Mouse (Mus musculus): ENCODE data around the gene Eml6.
"Not testable (repeated sequence)": the region's sequence is repeated elsewhere in the genome, so short reads cannot be mapped to it uniquely, and the experiment has no call there.

The Eml6 gene

DNA sequence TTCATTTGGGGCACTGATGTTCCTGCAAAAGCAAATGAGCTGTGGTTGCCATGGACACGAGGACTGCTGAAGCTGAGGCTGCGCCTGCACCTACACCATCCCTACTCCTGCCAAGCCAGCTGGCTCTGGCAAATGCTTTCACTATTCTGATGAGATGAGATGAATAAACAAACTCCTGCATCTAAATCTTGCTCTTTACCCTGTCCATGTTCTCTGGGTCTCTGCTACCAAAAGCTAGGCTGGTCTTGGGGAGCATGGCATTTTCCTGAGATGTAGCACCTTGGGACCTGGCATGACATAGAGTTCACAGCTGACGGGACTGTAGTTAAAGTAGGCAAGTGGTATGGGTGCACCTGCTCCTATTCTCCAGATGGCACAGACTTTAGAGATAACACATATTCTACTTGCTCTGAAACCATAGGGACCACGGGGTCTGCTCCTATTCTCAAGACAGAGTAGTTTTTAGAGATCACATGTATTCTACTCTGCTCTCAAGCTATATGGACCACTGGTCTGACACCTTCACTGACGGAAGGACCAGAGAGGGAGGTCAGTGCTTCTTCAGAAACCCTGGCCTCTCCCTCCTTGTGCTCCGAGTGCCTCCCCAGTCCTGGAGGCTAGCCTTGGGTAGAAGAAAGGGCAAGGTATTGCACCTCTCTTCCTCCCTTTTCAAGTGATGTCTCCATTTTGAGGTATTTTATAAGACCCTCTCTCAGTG is 236.8 kb downstream of the Eml6 start:
- peak; percentile 66 for DNase-seq (ENCODE audit: low read depth, low spot score)

GRCm38 (mm10) chr11:29788499-29788898 is 237.3 kb downstream of the Eml6 start:
- DNase-seq (ENCODE audit: low read depth, low spot score), result no peak

- no peak for DNase-seq (ENCODE audit: low read depth, low spot score)
These were observed 238.4 kb downstream of the Eml6 start for GRCm38 (mm10) chr11:29787473-29787872.

GRCm38 (mm10) chr11:29786583-29787219 is 239.1 kb downstream of the Eml6 start:
- DNase-seq (ENCODE audit: low read depth, low spot score), result no peak

DNA sequence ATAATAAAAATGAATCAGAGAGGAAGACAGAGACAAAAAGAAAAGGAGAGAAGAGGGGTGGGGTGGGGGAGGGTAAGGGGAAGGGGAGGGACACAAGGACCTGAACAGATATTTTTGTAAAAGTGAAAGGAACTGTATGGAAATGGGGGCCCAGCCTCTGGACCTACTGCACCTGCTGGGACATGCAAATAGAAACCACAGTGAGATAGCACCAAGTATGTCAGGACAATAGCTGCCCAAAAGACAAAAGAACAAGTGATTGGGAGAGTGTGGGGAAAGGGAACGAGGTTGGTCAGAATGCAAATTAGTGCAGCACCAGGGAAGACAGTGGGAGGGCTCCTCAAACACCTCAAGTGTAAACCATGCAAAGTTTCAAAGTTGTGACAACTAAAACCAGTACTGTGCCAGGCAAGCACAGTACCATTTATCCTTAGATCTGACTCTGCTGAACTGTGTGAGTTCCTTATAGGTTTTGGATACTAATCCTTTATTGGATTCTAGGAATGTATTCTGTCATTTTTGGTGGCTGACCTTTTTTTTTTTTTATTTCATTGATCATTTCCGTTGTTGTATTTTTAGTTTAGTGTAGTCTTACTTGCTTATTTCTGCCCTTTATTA is 246.3 kb downstream of the Eml6 start:
- DNase-seq (ENCODE audit: low read depth, low spot score), result no peak

GRCm38 (mm10) chr11:29778936-29779335 is 246.9 kb downstream of the Eml6 start:
- DNase-seq (ENCODE audit: low read depth, low spot score), result no peak

GRCm38 (mm10) chr11:29777964-29778363 is 247.9 kb downstream of the Eml6 start:
- no peak for DNase-seq (ENCODE audit: low read depth, low spot score)

- no peak for DNase-seq (ENCODE audit: low read depth, low spot score)
These were observed 251.1 kb downstream of the Eml6 start for GRCm38 (mm10) chr11:29774760-29775159.

DNA sequence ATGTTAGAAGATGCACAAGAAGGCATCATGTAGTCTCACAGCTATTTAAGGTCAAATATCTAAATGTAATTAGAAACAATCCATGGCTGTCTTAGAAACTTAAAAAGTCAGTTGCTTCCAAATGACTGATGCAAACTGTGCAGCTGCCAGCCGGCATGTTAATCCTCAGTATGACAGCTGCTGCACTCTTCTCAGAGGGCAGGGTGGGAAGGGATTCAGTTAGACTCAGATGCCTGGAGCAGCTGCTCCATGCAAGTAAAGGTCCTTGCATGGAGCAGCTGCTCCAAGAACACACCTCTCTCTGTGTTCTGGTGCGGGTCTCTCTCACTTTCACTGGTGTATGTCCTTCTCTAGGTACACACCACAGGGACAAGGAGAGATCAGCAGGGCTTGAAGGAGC is 251.5 kb downstream of the Eml6 start:
- no peak for DNase-seq (ENCODE audit: low read depth, low spot score)

- DNase-seq (ENCODE audit: low read depth, low spot score), result no peak
These were observed 253.6 kb downstream of the Eml6 start for GRCm38 (mm10) chr11:29772279-29772678.

GRCm38 (mm10) chr11:29770666-29771400 is 255.0 kb downstream of the Eml6 start:
- no peak for DNase-seq (ENCODE audit: low read depth, low spot score)

- no peak for DNase-seq (ENCODE audit: low read depth, low spot score)
These were observed 257.3 kb downstream of the Eml6 start for GRCm38 (mm10) chr11:29768523-29768922.

- DNase-seq (ENCODE audit: low read depth, low spot score), result no peak
These were observed 259.4 kb downstream of the Eml6 start for GRCm38 (mm10) chr11:29766313-29766982.

- DNase-seq (ENCODE audit: low read depth, low spot score), result no peak
These were observed 260.8 kb downstream of the Eml6 start for GRCm38 (mm10) chr11:29765063-29765462.

GRCm38 (mm10) chr11:29762768-29763167 is 263.1 kb downstream of the Eml6 start:
- no peak for DNase-seq (ENCODE audit: low read depth, low spot score)

GRCm38 (mm10) chr11:29761387-29761786 is 264.4 kb downstream of the Eml6 start:
- DNase-seq (ENCODE audit: low read depth, low spot score), result no peak

- DNase-seq (ENCODE audit: low read depth, low spot score), result no peak
These were observed 267.2 kb downstream of the Eml6 start for GRCm38 (mm10) chr11:29758617-29759016.

GRCm38 (mm10) chr11:29756007-29756406 is 269.8 kb downstream of the Eml6 start:
- not testable (repeated sequence) for DNase-seq (ENCODE audit: low read depth, low spot score)

DNA sequence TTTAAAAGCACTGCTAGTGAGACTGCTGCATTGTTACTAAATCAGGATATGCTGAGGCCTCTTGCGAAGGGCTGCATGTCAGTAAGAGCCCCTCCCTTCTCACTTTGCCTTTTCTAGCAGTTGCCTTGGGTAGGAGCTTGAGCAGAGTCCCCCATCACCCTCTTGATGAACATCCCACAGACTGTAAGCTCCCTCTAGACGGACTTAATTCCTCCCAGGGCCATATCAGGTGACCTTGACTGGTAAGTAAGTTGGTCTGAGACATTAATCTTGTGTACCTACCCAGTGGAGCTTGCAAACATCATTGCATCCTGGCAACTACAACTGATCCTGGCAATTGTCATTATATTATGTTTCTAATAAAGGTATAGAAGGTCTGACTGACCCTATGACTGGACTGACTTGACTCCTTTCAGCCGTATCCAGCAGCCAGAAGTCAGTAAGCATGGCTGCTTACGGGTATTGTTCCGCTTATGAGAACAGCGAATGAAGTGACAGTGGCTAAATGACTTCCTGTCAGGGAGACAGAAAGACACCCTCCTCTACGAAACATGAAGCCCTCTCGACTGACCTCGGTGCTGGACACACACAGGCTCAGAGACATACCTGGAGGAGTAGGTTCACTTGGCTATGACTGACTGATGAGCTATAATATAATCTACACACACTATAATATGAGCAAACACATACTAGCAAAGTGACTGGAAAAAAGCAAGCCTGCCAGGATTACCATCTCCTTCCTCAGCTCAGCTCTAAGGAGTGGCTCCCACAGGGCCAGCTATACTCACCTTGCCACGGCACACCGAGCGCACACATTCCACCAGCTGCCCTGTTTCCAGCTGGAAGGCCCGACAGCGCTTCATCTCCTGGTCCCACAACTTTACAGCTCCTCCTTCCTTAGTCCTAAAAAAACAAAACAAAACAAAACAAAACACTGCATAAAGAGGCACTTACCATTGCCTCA is 273.9 kb downstream of the Eml6 start:
- DNase-seq (ENCODE audit: low read depth, low spot score), result no peak

- DNase-seq (ENCODE audit: low read depth, low spot score), result no peak
These were observed 274.8 kb downstream of the Eml6 start for GRCm38 (mm10) chr11:29751013-29751412.

GRCm38 (mm10) chr11:29749468-29749829 is 276.4 kb downstream of the Eml6 start:
- no peak for DNase-seq (ENCODE audit: low read depth, low spot score)

Data from brain, embryonic 18.5 days (tissue).